Mouse (Mus musculus): ENCODE data around the gene Wwox.

GRCm38 (mm10) chr8:115136888-115137287 lies 697.4 kb downstream of the Wwox start:
- no peak for TF ChIP-seq E2F4 (IDR thresholded peaks at IDR 0.05; ENCODE audit: borderline replicate concordance, low read depth, low read length)
- no peak for TF ChIP-seq RCOR1 (IDR thresholded peaks at IDR 0.05; ENCODE audit: low read depth, low read length)
